Mouse (Mus musculus) ES-E14 (cell line): Measurements from ENCODE around the gene Smim24. TPM values are rescaled to one million over a fixed set of nuclear protein-coding genes. Genes with fewer than 3 reads are reported as not detected.

Experiments used
- DNase-seq: peaks from one replicate; pipeline ENCODE4 v3.0.0-alpha.2; 2013; ENCODE audit warnings: low read depth, low spot score
- H3K27ac ChIP-seq: 2 replicates; pipeline ENCODE4 v1.5.1; 2012; ENCODE audit warnings: low read depth, mild to moderate bottlenecking, low read length, moderate library complexity, mixed read lengths; ENCODE audit not compliant: poor library complexity, insufficient read depth, severe bottlenecking
- H3K36me3 ChIP-seq: 2 replicates; pipeline ENCODE4 v1.6.1; 2012; ENCODE audit warnings: mild to moderate bottlenecking, low read length, moderate library complexity, mixed read lengths; ENCODE audit not compliant: control insufficient read depth, poor library complexity, insufficient read depth, severe bottlenecking
- H3K4me1 ChIP-seq, 2 experiments: fragments of 150-350 bp in 1 of 2; sonication (generic) in 1 of 2; 2 replicates each; pipeline ENCODE4 v1.6.1; 2012; ENCODE audit warnings: low read length in 2 of 2, mild to moderate bottlenecking in 1 of 2, mixed read lengths in 1 of 2; ENCODE audit not compliant: control insufficient read depth in 2 of 2, insufficient read depth in 2 of 2, poor library complexity in 1 of 2
- H3K4me3 ChIP-seq, 2 experiments: fragments of 150-350 bp in 1 of 2; sonication (generic) in 1 of 2; 2 replicates each; pipeline ENCODE4 v1.5.1; 2012; ENCODE audit warnings: low read length in 2 of 2, low read depth in 1 of 2, mild to moderate bottlenecking in 1 of 2, mixed read lengths in 1 of 2; ENCODE audit not compliant: insufficient read depth in 1 of 2, poor library complexity in 1 of 2, severe bottlenecking in 1 of 2
- H3K9ac ChIP-seq: 2 replicates; pipeline ENCODE4 v1.6.1; 2012; ENCODE audit warnings: low read depth, mild to moderate bottlenecking, low read length, mixed read lengths; ENCODE audit not compliant: poor library complexity, insufficient read depth, severe bottlenecking
- H3K9me3 ChIP-seq: fragments of 150-350 bp; sonication (generic); 2 replicates; pipeline ENCODE4 v1.6.1; 2012; ENCODE audit warnings: low read depth, mild to moderate bottlenecking, low read length; ENCODE audit not compliant: control insufficient read depth, insufficient read depth
- CHD2 ChIP-seq: IDR thresholded peaks from 2 replicates; pipeline ENCODE4 v1.6.1; 2014; ENCODE audit warnings: mild to moderate bottlenecking, low read depth, low read length, inconsistent platforms
- HCFC1 ChIP-seq: IDR thresholded peaks from 2 replicates; pipeline ENCODE4 v1.6.1; 2012; ENCODE audit warnings: low read length, inconsistent platforms, borderline replicate concordance; ENCODE audit not compliant: insufficient read depth
- MAFK ChIP-seq: IDR thresholded peaks from 2 replicates; pipeline ENCODE4 v1.6.1; 2014; ENCODE audit warnings: mild to moderate bottlenecking, low read depth, low read length, inconsistent platforms; ENCODE audit not compliant: insufficient read depth
- ZC3H11A ChIP-seq: IDR thresholded peaks from 2 replicates; pipeline ENCODE4 v1.6.1; 2012; ENCODE audit warnings: low read depth, mild to moderate bottlenecking, inconsistent platforms, low read length, borderline replicate concordance
- ZNF384 ChIP-seq: IDR thresholded peaks from 2 replicates; pipeline ENCODE4 v1.6.1; 2012; ENCODE audit warnings: low read depth, low read length, inconsistent platforms
- in situ Hi-C, 2 experiments: fragments of 600-800 bp; cut with MboI; formaldehyde crosslinking; loops; one replicate each; pipeline ENCODE4 v1.15.1; 2025; ENCODE audit warnings: low sequenced_read_pairs in 2 of 2, inconsistent platforms in 1 of 2; ENCODE audit not compliant: unreplicated experiment in 2 of 2
- total RNA-seq: library from RNA; depleted of rRNA; stranded (reverse); fragments of 300-350 nt; gene quantifications from 2 replicates; pipeline ENCODE4 v1.2.3, GENCODE M21; 2012

Gene Smim24
- total RNA-seq, 1 experiment, result 1.7 TPM

- H3K36me3 ChIP-seq, result no peaks in the 10 kb centered on the region
- H3K9me3 ChIP-seq, result no peaks in the 10 kb centered on the region
- no peak overlapping the region for H3K27ac ChIP-seq
- TF ChIP-seq MAFK (no peak), ZNF384 (no peak), CHD2 (no peak), ZC3H11A (no peak), HCFC1 (no peak)
- no peak for DNase-seq
- H3K4me3 ChIP-seq, result no peak overlapping the region; a peak in 1 of 4 replicates
- no peak overlapping the region for H3K9ac ChIP-seq
- H3K4me1 ChIP-seq, result peaks cover 4 to 29% of the 10 kb centered on the region in 2 experiments; a peak in 3 of 4 replicates
- in situ Hi-C loops, result no loop called here
Measured at GRCm38 (mm10) chr10:81425236-81425850, 32.5 kb downstream of the Smim24 start.

- Histone ChIP-seq H3K4me3 (peak overlapping the region; percentile 70 to 73), H3K4me1 (peaks cover 4 to 26% of the 10 kb centered on the region in 2 experiments; a peak in 3 of 4 replicates), H3K27ac (no peak overlapping the region), H3K9ac (peak overlapping the region; percentile 58; the same call in 1 of the 2 replicates), H3K36me3 (no peaks in the 10 kb centered on the region), H3K9me3 (no peaks in the 10 kb centered on the region)
- DNase-seq, result no peak
- TF ChIP-seq HCFC1 (no peak), CHD2 (no peak), ZC3H11A (no peak), MAFK (no peak), ZNF384 (no peak)
- in situ Hi-C loops, result no loop called here
Measured at GRCm38 (mm10) chr10:81426081-81426671, 33.3 kb downstream of the Smim24 start.

GRCm38 (mm10) chr10:81426897-81427296 lies 34.0 kb downstream of the Smim24 start:
- Histone ChIP-seq H3K36me3 (no peaks in the 10 kb centered on the region), H3K27ac (no peak overlapping the region), H3K9me3 (no peaks in the 10 kb centered on the region), H3K4me3 (peak overlapping the region; percentile 70 to 73), H3K9ac (peak overlapping the region; percentile 58; the same call in 1 of the 2 replicates), H3K4me1 (peaks cover 4 to 29% of the 10 kb centered on the region in 2 experiments; a peak in 3 of 4 replicates)
- TF ChIP-seq ZC3H11A (no peak), HCFC1 (no peak), MAFK (no peak), CHD2 (no peak), ZNF384 (no peak)
- no peak for DNase-seq
- in situ Hi-C loops, result no loop called here

GRCm38 (mm10) chr10:81427327-81427726 lies 34.5 kb downstream of the Smim24 start:
- Histone ChIP-seq H3K4me3 (peak overlapping the region in 1 of 2 experiments; percentile 73; a peak in 2 of 4 replicates), H3K27ac (no peak overlapping the region), H3K4me1 (peaks cover 4 to 29% of the 10 kb centered on the region in 2 experiments; a peak in 3 of 4 replicates), H3K9ac (0 out of 2 replicates have a peak overlapping the region, but pooled peaks have one; percentile 58), H3K36me3 (no peaks in the 10 kb centered on the region), H3K9me3 (no peaks in the 10 kb centered on the region)
- DNase-seq, result no peak
- no peak for TF ChIP-seq ZNF384
- no peak for TF ChIP-seq MAFK
- no peak for TF ChIP-seq HCFC1
- no peak for TF ChIP-seq CHD2
- TF ChIP-seq ZC3H11A, result no peak
- in situ Hi-C loops, result no loop called here
